Mouse (Mus musculus) lung, embryonic 15.5 days (tissue): ENCODE results near the gene Fam76a. TPM values are rescaled to one million over a fixed set of nuclear protein-coding genes. Genes with fewer than 3 reads are reported as not detected.

Source experiments
- ATAC-seq: fragments of 200-750 bp; cut with Nextera tagmentation; 2 replicates; pipeline ENCODE4 v1.8.0; 2017; ENCODE audit warnings: moderate number of reproducible peaks, borderline replicate concordance; ENCODE audit not compliant: low FRiP score, low TSS enrichment; ENCODE audit errors: extremely low read depth
- H3K27ac ChIP-seq: fragments of 300-500 bp; sonication (generic); 2 replicates; pipeline ENCODE4 v1.5.1; 2015; ENCODE audit warnings: moderate library complexity, mild to moderate bottlenecking, inconsistent platforms
- H3K27me3 ChIP-seq: fragments of 300-500 bp; sonication (generic); 2 replicates; pipeline ENCODE4 v1.6.1; 2015; ENCODE audit warnings: inconsistent platforms
- H3K36me3 ChIP-seq: fragments of 300-500 bp; sonication (generic); 2 replicates; pipeline ENCODE4 v1.6.1; 2015; ENCODE audit warnings: inconsistent platforms
- H3K4me1 ChIP-seq: fragments of 300-500 bp; sonication (generic); 2 replicates; pipeline ENCODE4 v1.6.1; 2015; ENCODE audit warnings: inconsistent platforms
- H3K4me2 ChIP-seq: fragments of 300-500 bp; sonication (generic); 2 replicates; pipeline ENCODE4 v1.6.1; 2015; ENCODE audit warnings: inconsistent platforms, mild to moderate bottlenecking, moderate library complexity
- H3K4me3 ChIP-seq: fragments of 300-500 bp; sonication (generic); 2 replicates; pipeline ENCODE4 v1.5.1; 2015; ENCODE audit warnings: mild to moderate bottlenecking, inconsistent platforms
- H3K9ac ChIP-seq: fragments of 300-500 bp; sonication (generic); 2 replicates; pipeline ENCODE4 v1.6.1; 2015; ENCODE audit warnings: inconsistent platforms
- H3K9me3 ChIP-seq: fragments of 300-500 bp; sonication (generic); 2 replicates; pipeline ENCODE4 v1.6.1; 2016; ENCODE audit warnings: inconsistent platforms
- WGBS: fragments of 180-500 bp; shearing (Covaris S2); methylation state at CpG from one replicate; pipeline ENCODE4 v1.1.7; 2015; 5-methylcytosine and 5-hydroxymethylcytosine counted together
- polyA plus RNA-seq: library from polyadenylated mRNA; unstranded; fragments of >200 nt; fragmentation: Nextera tagmentation; extraction: Ambion mirVana; gene quantifications from 2 replicates; pipeline ENCODE4 v1.2.1, GENCODE M21; 2015

Gene Fam76a
- polyA plus RNA-seq, 1 experiment from 2014 or later = 43.0 TPM

DNA sequence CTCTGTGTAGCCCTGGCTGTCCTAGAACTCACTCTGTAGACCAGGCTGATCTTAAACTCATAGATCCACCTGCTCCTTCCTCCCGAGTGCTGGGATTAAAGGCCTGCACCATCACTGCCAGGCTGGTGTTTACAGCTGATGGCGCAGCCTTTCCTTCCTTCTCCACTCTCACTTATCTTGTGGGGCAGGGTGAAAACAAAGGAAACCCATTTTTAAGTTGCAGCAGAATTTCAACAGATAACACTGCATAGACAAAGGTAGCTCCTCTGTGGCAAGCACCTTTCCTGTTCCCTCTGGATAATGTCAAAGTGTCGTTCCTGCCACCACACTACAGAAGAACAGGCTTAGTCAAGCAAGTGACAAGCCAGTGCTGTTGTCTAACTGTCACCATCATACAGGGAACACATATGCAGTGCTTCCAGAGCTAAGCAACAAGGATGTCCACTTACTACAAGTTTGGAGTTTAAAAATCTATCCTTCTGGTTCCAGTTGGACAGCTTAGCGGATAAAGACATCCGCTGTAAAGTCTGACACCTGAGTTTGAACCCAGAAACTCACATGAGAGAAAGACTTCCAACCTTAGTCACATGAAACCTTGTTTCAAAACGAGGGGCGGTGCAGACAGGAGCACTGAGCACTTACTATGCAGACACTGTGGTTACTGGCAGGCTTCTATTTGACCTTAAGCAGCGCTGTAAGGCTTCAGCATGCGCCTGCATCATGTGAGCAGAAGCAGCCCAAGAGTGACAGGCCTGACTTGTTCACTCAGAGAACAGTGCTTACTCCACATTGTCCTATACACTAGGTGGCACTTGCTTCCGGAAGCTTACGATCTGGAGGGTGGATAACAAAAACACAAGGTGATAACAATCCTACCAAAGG lies 48.6 kb downstream of the Fam76a start:
- Histone ChIP-seq H3K4me2 (no peak overlapping the region), H3K27ac (no peak overlapping the region), H3K4me1 (no peaks in the 10 kb centered on the region), H3K9me3 (no peaks in the 10 kb centered on the region), H3K36me3 (peaks cover 27% of the 10 kb centered on the region), H3K27me3 (no peaks in the 10 kb centered on the region), H3K4me3 (no peak overlapping the region), H3K9ac (no peak overlapping the region)
- WGBS = 76% methylated on average over 11 of the region's 11 CpGs
- ATAC-seq = no peak

DNA sequence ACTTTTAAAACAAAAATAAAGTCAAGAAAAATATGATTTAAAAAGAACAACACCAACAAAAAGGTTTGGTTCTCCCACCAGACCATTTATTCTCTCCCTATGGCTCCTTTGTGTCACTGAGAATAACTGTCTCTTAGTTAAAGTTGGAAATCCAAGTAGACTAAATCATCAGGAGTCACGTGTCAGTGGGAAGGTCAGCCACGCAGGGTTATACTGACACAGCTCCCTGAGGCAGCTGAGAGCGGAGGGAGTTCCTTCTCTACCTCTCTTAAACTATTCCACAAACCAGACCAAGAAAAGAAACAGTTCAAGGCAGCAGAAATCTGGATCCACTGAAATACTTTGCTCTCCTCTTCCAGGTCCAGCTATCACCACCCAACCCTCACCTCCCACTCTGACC lies 51.2 kb downstream of the Fam76a start:
- peaks cover 52% of the 10 kb centered on the region for H3K36me3 ChIP-seq

DNA sequence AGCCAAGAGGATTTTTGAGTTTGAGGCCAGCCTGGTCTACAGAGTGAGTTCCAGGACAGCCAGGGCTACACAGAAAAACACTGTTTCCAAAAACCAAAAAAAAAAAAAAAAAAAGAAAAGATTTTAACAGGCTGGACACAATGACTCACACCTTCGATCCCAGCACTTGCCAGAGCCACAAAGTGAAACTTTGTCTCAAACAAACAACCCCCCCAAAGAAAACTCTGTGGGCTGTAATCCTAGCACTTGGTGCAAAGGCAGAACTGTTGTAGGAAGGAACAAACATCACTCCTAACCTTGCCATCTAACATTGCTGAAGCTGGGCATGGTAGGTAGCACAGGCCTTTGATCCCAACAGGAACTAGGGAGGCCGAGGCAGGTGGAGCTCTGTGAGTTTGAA lies 57.5 kb downstream of the Fam76a start:
- Histone ChIP-seq H3K9ac (no peak overlapping the region), H3K27ac (no peak overlapping the region), H3K4me1 (no peaks in the 10 kb centered on the region), H3K36me3 (peaks cover 84% of the 10 kb centered on the region), H3K9me3 (no peaks in the 10 kb centered on the region), H3K4me2 (no peak overlapping the region), H3K4me3 (no peak overlapping the region), H3K27me3 (no peaks in the 10 kb centered on the region)
- 92% methylated on average over 2 of the region's 2 CpGs for WGBS
- no peak for ATAC-seq

More for the DNA sequence above, 51.2 kb downstream of the Fam76a start:
- Histone ChIP-seq H3K4me1 (no peaks in the 10 kb centered on the region), H3K27me3 (no peaks in the 10 kb centered on the region), H3K4me2 (no peak overlapping the region), H3K27ac (no peak overlapping the region), H3K4me3 (no peak overlapping the region), H3K9ac (no peak overlapping the region), H3K9me3 (no peaks in the 10 kb centered on the region)
- 91% methylated on average over 3 of the region's 3 CpGs for WGBS
- ATAC-seq = no peak

DNA sequence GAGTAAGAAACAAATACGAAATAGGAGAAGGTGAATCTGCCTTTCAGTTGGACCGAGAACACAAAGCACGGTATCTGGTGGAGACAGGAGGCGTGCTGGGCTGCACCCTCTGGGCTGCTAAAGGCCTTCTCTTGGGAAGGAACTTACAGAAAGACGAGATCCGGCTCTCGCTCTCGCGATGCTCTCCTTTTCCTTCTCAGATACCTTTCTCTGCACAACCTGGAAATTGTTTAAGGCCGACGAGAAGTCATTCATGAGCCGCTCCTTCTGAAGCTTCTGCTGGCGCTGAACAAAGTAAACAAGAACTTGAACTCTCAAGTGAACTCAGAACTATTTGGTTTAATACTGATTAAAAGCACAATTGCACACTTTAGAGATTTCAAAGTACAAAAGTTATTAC lies 59.3 kb downstream of the Fam76a start:
- Histone ChIP-seq H3K36me3 (peaks cover 82% of the 10 kb centered on the region), H3K9ac (no peak overlapping the region), H3K9me3 (no peaks in the 10 kb centered on the region), H3K4me3 (no peak overlapping the region), H3K4me2 (0 out of 2 replicates have a peak overlapping the region, but pooled peaks have one; percentile 1), H3K27ac (peak overlapping the region; percentile 33), H3K4me1 (no peaks in the 10 kb centered on the region), H3K27me3 (no peaks in the 10 kb centered on the region)
- no peak for ATAC-seq
- WGBS = 61% methylated on average over 13 of the region's 13 CpGs

DNA sequence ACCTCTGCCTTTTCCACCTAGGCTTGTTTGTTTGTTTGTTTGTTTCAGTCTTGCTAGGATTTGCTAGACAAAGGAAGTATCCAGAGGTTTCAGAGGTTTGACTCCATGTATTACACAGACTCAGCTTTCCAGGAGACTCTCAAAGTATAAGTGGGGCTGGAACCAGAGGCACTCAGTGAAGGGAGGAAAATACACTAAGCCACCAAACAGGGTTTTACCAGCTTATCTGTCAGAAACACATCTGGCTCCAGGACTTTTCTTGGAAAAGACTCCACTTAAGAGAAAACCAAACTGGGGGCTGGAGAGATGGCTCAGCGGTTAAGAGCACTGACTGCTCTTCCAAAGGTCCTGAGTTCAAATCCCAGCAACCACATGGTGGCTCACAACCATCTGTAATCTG lies 61.5 kb downstream of the Fam76a start:
- no peaks in the 10 kb centered on the region for H3K27me3 ChIP-seq
- H3K36me3 ChIP-seq = peaks cover 83% of the 10 kb centered on the region
- 93% methylated on average over 1 of the region's 1 CpGs for WGBS
- no peak overlapping the region for H3K9ac ChIP-seq
- no peak overlapping the region for H3K27ac ChIP-seq
- H3K4me2 ChIP-seq = no peak overlapping the region
- H3K4me3 ChIP-seq = no peak overlapping the region
- no peaks in the 10 kb centered on the region for H3K9me3 ChIP-seq
- no peaks in the 10 kb centered on the region for H3K4me1 ChIP-seq
- ATAC-seq = no peak

Other genes starting within 250 kb of the Fam76a start
- gene Xkr8, start 190.0 kb downstream of the Fam76a start, polyA plus RNA-seq = 5.1 TPM in 2 replicates
- 6.4 and 6.7 TPM in 2 replicates for gene Smpdl3b, start 165.3 kb downstream of the Fam76a start, polyA plus RNA-seq
- 111 TPM in 2 replicates for gene Rpa2, start 154.2 kb downstream of the Fam76a start, polyA plus RNA-seq
- 0.89 and 0.96 TPM in 2 replicates for gene Themis2, start 126.2 kb downstream of the Fam76a start, polyA plus RNA-seq
- 52.9 and 54.5 TPM in 2 replicates for gene Ppp1r8, start 79.4 kb downstream of the Fam76a start, polyA plus RNA-seq
- 62.2 and 64.0 TPM in 2 replicates for gene Stx12, start 38.0 kb downstream of the Fam76a start, polyA plus RNA-seq
- 0.69 and 0.74 TPM in 2 replicates for gene Fgr, start 51.5 kb upstream of the Fam76a start, polyA plus RNA-seq
- gene Ahdc1, start 88.7 kb upstream of the Fam76a start, polyA plus RNA-seq = 8.5 and 10.5 TPM in 2 replicates
- 120 and 136 TPM in 2 replicates for gene Wasf2, start 207.9 kb upstream of the Fam76a start, polyA plus RNA-seq